ENCODE assay signal across 10 mouse cellular contexts in the genomic region with DNA sequence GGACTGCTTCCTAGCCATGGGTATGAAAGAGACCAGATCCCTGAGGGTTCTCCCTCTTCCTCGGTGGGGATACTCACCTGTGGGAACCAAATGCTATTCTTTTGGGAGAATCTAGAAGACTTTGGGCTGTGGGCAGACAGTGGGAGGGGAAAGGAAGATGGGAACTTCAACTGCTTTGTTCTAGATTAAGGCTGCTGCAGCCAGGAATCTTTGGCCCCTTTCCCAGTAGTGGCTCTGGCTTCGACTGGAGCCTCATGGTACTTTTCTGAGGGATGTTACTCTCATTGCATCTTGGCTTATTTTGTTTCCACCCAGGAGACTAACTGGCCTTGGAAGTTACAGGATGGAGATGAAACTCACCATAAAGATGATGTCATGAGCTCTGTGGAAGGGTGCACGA.
DNase-seq lines count a peak whose midpoint lies in the region; ATAC-seq lines count a peak whose summit lies in the region.
"Had no signal": no experiment of that assay in that cellular context is flagged by ENCODE, and none has a peak within 500 bp of the region (broad histone marks: within the 10 kb centered on the region; RNA-seq: fewer than 3 reads in every experiment).

No protein-coding gene starts in this region.

- H3K36me3 ChIP-seq in embryonic facial prominence, embryonic 14.5 days (ENCODE audit: control insufficient read depth, insufficient read depth, low read length), result peaks cover 6% of the 10 kb centered on the region; the same call in 1 of the 2 replicates
- no peaks in the 10 kb centered on the region for H3K36me3 ChIP-seq in embryonic facial prominence, embryonic 10.5 days (replicated peaks)
- H3K36me3 ChIP-seq in midbrain, embryonic 10.5 days, result no peaks in the 10 kb centered on the region

- intact Hi-C loops in left cerebral cortex, postnatal 14 days (cut with DNase I), result no loop called here

- ATAC-seq in embryonic facial prominence, embryonic 14.5 days (ENCODE audit: low read depth), result no peak

- 76% methylated on average over 3 of the region's 3 CpGs for WGBS in embryonic facial prominence, embryonic 14.5 days
- WGBS in embryonic facial prominence, embryonic 10.5 days, result 90% methylated on average over 3 of the region's 3 CpGs
- 86% methylated on average over 3 of the region's 3 CpGs for WGBS in midbrain, embryonic 10.5 days

- peaks cover 3% of the 10 kb centered on the region; the same call in 1 of the 2 replicates for H3K4me1 ChIP-seq in embryonic facial prominence, embryonic 14.5 days (ENCODE audit: control insufficient read depth, insufficient read depth, low read length)
- peaks cover 3% of the 10 kb centered on the region; the same call in 1 of the 2 replicates for H3K4me1 ChIP-seq in embryonic facial prominence, embryonic 10.5 days
- no peaks in the 10 kb centered on the region for H3K4me1 ChIP-seq in midbrain, embryonic 10.5 days
- H3K4me1 ChIP-seq: limb, embryonic 15.5 days had no signal

- no peak overlapping the region for H3K9ac ChIP-seq in embryonic facial prominence, embryonic 14.5 days (ENCODE audit: low read depth, low read length)
- H3K9ac ChIP-seq: limb, embryonic 15.5 days had no signal

- no peak overlapping the region for H3K4me2 ChIP-seq in embryonic facial prominence, embryonic 14.5 days (ENCODE audit: low read depth, low read length)
- H3K4me2 ChIP-seq: limb, embryonic 15.5 days had no signal

- H3K9me3 ChIP-seq in embryonic facial prominence, embryonic 14.5 days (ENCODE audit: control insufficient read depth, low read length), result no peaks in the 10 kb centered on the region
- H3K9me3 ChIP-seq in embryonic facial prominence, embryonic 10.5 days, result no peaks in the 10 kb centered on the region
- no peaks in the 10 kb centered on the region for H3K9me3 ChIP-seq in midbrain, embryonic 10.5 days (replicated peaks)
- H3K9me3 ChIP-seq: limb, embryonic 15.5 days had no signal

- H3K27me3 ChIP-seq in embryonic facial prominence, embryonic 14.5 days (replicated peaks; ENCODE audit: control insufficient read depth, insufficient read depth, low read length), result no peaks in the 10 kb centered on the region
- H3K27me3 ChIP-seq in embryonic facial prominence, embryonic 10.5 days (replicated peaks; ENCODE audit: low read depth, poor library complexity, severe bottlenecking), result no peaks in the 10 kb centered on the region
- H3K27me3 ChIP-seq in midbrain, embryonic 10.5 days (ENCODE audit: low read depth, poor library complexity, severe bottlenecking), result no peaks in the 10 kb centered on the region
- H3K27me3 ChIP-seq: limb, embryonic 15.5 days had no signal

- H3K4me3 ChIP-seq in embryonic facial prominence, embryonic 14.5 days (ENCODE audit: low read depth, low read length), result no peak overlapping the region
- no peak overlapping the region for H3K4me3 ChIP-seq in embryonic facial prominence, embryonic 10.5 days
- no peak overlapping the region for H3K4me3 ChIP-seq in midbrain, embryonic 10.5 days
- H3K4me3 ChIP-seq: limb, embryonic 15.5 days had no signal

- DNase-seq in embryonic facial prominence, embryonic 14.5 days (ENCODE audit: low spot score), result peak; percentile 33
- no peak for DNase-seq in embryonic facial prominence, embryonic 10.5 days (ENCODE audit: low spot score)
- DNase-seq in left cerebral cortex, adult 18-20 months (ENCODE audit: low spot score in 2 of 2), result peak; percentile 47 to 63
- no peak for DNase-seq in left cerebral cortex, adult 11 months (ENCODE audit: low spot score)
- peak; percentile 76 to 83 for DNase-seq in cerebellum, postnatal 14 days
- DNase-seq in left cerebral cortex, postnatal 14 days (ENCODE audit: low spot score in 2 of 2), result peak; percentile 58 to 69
- DNase-seq in thymus, adult 18-20 months, result no peak
- DNase-seq in midbrain, embryonic 10.5 days (ENCODE audit: low spot score), result no peak
- DNase-seq: kidney, adult 11 months had no signal

- no peak overlapping the region for H3K27ac ChIP-seq in embryonic facial prominence, embryonic 14.5 days (replicated peaks; ENCODE audit: low read depth, low read length)
- no peak overlapping the region for H3K27ac ChIP-seq in embryonic facial prominence, embryonic 10.5 days (replicated peaks)
- H3K27ac ChIP-seq in midbrain, embryonic 10.5 days (replicated peaks), result no peak overlapping the region
- H3K27ac ChIP-seq: limb, embryonic 15.5 days had no signal

Comparison
In these comparisons a context has a peak if more than half of its experiments do, and no peak if none do; other contexts are left out.
1. DNase-seq: peak in embryonic facial prominence, embryonic 14.5 days (single experiment), left cerebral cortex, adult 18-20 months (2 of 2), cerebellum, postnatal 14 days (2 of 2) and left cerebral cortex, postnatal 14 days (2 of 2); none in embryonic facial prominence, embryonic 10.5 days (single experiment), left cerebral cortex, adult 11 months (single experiment), thymus, adult 18-20 months (0 of 2) and midbrain, embryonic 10.5 days (single experiment).